Mouse (Mus musculus): Measurements from ENCODE around the gene Hdhd5. TPM values are rescaled to one million over a fixed set of nuclear protein-coding genes. Genes with fewer than 3 reads are reported as not detected.

Gene Hdhd5
- total RNA-seq, 2 experiments from 2014 or later, result 0.26 TPM; not detected in 1

DNA sequence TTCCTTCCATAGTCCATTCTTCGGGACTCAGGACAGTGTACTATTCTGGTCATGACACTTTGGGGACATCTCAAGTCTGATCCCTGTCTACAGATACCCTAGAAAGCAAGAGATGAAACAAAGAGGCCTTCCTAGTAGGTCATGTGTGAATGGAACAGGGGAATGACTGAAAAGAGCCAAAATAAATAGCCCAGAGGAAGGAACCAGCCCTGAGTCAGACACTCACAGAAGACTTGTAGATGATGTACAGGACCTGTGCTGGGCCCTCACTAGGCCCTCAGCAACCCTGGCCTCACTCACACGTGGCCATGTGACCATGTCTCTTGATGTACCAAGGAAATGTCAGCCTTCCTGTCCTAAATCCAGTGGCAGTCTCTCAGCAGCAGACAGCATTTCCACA is 41.7 kb downstream of the Hdhd5 start:
- ATAC-seq (replicated peaks; ENCODE audit: low FRiP score, poor library complexity, severe bottlenecking), result no peak

DNA sequence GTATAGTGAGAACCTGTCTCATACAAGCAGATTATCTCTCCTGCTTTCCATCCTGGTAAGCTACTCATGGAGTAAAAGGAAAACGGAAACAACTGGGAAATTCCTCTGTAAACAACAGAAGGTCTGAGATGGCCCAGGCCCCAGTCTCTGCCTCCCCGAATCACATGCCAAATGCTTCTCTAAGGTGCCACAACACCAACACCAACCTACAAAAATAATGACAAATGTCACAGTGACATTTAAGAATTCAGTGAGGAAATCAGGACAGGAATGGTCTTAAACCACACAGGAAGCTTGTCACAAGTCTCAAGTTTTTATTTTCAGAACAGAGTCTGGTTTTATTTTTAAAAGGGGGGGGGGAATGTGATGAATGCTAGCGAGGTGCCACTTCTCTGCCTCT is 42.5 kb downstream of the Hdhd5 start:
- no peak for ATAC-seq (replicated peaks; ENCODE audit: low FRiP score, poor library complexity, severe bottlenecking)

DNA sequence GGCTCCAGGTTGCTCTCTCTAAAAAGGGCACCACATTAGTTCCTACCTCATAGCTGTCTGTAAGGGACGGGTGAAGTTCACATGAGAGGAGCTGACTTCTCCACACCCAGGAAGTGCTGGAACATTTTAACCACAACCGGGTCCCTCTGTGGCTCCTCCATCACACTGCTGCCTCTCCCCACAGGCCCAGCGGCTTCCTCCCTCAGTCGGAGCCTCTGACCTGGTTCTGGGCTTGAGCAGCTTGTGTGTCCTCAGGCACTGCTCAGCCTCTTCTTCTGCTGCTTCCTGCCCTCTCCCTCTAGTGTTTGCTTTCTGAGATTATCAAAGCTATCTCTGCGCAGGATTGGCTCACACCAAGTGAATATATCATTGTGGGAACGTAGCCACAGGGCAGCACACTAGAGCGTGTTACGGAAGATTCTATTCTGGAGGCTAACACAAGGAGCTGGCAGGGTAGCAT is 45.0 kb downstream of the Hdhd5 start:
- ATAC-seq (replicated peaks; ENCODE audit: low FRiP score, poor library complexity, severe bottlenecking), result peak; percentile 20; the same call in 1 of the 2 replicates

DNA sequence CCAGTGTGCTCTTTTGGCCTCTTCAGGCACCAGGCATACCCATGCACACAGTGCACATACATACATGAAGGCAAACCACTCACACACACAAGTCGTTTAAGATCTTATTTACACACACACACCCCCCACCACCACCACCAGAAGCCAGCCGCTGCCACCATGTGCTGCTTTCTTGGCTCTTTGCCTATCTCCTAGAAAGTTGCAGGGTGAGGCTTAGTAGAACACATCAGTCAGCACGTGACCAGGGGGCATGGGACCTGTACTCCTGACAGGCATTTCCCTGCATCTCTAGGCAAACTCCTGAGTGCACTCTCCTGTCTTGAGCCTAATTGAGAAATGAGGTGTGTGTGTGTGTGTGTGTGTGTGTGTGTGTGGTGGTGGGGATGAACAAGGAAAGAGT is 46.1 kb downstream of the Hdhd5 start:
- peak; percentile 78 for ATAC-seq (replicated peaks; ENCODE audit: low FRiP score, poor library complexity, severe bottlenecking)

DNA sequence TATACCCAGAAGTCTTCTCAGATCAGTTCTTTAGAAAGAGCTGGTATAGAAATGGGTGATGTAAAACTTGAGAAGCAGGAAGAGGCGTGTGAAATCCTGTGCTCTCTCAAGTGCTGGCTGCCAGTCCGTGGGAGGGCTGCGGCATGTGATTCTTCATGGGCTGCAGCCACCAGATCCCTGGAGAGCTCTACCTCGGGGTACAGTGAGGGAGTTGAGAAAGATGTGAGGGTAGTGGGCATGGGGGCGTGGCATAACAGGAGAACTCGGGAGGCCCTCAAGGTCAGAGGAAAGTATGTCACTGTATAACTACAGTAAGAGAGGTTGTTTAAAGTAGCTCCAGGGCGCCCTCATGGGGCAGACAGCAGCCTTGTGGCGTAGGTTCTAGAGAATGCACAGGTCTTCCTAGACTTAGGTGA is 47.9 kb downstream of the Hdhd5 start:
- ATAC-seq (replicated peaks; ENCODE audit: low FRiP score, poor library complexity, severe bottlenecking), result no peak

DNA sequence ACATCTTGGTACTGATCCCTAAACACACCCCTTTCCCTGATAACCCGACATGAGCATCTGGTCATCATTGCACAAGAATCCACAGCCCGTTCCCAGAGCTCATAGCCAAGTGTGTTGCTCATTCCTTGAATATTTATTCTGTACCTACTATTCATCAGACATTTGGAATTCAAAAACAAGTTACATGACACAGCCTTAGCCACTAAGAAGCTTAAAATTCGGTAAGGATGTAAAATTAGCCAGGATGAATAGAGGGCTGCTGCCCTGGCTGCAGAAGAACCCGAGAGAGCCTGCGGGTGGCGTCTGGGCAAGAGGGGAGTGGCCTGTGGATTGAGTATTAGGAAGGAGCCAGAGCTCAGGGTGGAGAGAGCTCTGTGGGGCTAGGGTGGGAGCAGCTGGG is 48.4 kb downstream of the Hdhd5 start:
- no peak for ATAC-seq (replicated peaks; ENCODE audit: low FRiP score, poor library complexity, severe bottlenecking)

DNA sequence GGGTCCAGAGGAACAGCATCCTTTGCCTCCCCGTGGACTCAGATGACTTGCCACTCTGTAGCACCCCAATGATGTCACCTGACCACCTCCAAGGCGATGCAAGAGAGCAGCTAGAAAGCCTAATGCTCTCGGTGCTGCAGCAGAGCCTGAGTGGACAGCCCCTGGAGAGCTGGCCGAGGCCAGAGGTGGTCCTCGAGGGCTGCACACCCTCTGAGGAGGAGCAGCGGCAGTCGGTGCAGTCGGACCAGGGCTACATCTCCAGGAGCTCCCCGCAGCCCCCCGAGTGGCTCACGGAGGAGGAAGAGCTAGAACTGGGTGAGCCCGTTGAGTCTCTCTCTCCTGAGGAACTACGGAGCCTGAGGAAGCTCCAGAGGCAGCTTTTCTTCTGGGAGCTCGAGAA is 49.1 kb downstream of the Hdhd5 start:
- ATAC-seq (replicated peaks; ENCODE audit: low FRiP score, poor library complexity, severe bottlenecking), result no peak

DNA sequence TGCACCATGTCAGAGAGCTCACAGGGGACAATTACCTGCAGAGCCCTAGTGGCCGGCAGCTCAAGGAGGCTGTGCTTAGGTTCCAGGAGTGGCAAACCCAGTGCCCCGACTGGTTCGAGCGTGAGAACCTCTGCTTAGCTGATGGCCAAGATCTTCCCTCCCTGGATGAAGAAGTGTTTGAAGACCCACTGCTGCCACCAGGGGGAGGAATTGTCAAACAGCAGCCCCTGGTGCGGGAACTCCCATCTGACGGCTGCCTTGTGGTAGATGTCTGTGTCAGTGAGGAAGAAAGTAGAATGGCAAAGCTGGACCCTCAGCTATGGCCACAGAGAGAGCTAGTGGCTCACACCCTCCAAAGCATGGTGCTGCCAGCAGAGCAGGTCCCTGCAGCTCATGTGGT is 49.6 kb downstream of the Hdhd5 start:
- ATAC-seq (replicated peaks; ENCODE audit: low FRiP score, poor library complexity, severe bottlenecking), result no peak

DNA sequence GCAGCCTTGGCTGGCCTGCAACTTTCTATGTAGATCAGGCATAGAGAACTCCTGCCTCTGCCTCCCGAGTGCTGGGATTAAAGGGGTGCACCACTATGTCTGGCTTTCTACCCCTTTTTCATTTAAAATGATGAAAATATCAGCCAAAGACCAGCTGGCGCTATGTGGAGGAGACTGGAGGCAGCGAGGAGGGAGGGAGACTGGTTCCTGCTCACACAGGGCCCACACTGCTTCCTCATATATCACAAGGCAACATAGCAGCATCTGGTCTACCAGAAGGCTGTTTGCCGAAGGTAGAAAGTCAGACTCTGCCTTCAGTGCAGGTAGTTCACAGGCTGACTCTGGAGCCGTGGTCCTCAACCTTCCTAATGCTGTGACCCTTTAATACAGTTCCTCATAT is 50.8 kb downstream of the Hdhd5 start:
- no peak for ATAC-seq (replicated peaks; ENCODE audit: low FRiP score, poor library complexity, severe bottlenecking)

DNA sequence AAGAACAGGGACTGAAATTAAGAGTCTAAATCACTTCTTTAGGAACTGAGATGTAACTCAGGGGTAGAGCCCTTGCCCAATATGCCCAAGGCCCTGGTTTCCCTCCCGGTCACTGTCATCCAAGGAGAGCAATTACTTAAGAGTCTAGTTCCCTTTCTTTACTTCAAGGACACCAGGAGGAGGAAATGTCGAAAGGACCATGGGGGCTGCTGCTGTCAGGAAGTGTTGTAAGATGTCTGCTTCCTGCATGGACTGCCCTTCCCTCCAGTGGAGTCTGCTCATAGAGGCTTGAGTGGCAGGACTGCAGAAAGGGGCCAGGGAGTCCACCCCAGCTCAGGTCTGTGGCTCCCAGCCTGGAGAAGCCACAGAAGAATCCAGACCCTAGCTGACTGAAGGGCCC is 51.8 kb downstream of the Hdhd5 start:
- ATAC-seq (replicated peaks; ENCODE audit: low FRiP score, poor library complexity, severe bottlenecking), result no peak

DNA sequence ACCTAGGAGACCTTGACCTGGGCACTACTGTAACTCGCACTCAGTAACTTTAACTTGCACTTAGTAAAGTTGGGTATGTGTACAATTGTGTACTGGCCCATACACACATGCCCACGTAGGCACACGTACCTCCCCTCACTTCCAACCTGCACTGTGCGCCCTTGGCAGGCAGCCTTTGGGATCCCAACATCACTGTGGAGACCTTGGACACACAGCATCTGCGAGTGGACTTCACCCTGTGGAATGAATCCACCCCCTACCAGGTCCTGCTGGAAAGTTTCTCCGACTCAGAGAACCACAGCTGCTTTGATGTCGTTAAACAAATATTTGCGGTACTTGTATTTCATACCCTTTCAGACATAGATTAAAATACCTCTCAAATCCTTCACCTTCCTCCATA is 55.8 kb downstream of the Hdhd5 start:
- ATAC-seq (replicated peaks; ENCODE audit: low FRiP score, poor library complexity, severe bottlenecking), result no peak

DNA sequence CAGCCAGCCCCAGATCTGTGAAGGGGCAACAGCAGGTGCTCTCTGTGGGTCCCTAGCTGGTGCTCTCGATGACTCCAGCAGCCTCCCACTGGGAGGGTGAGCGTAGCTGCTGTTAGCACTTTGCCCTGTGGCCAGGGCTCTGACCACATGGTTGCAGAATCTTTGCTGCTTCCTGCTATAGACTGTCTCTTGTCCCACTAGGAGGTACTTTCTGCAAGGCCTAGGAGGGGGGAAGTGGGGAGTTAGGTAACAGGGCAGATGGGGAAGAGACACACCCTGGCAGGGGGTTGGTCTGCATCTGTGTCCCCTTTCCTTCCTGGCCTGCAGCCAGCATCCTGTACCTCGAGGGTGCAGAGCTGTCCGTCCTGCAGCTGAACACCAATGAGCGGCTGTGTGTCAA is 57.7 kb downstream of the Hdhd5 start:
- no peak for ATAC-seq (replicated peaks; ENCODE audit: low FRiP score, poor library complexity, severe bottlenecking)

DNA sequence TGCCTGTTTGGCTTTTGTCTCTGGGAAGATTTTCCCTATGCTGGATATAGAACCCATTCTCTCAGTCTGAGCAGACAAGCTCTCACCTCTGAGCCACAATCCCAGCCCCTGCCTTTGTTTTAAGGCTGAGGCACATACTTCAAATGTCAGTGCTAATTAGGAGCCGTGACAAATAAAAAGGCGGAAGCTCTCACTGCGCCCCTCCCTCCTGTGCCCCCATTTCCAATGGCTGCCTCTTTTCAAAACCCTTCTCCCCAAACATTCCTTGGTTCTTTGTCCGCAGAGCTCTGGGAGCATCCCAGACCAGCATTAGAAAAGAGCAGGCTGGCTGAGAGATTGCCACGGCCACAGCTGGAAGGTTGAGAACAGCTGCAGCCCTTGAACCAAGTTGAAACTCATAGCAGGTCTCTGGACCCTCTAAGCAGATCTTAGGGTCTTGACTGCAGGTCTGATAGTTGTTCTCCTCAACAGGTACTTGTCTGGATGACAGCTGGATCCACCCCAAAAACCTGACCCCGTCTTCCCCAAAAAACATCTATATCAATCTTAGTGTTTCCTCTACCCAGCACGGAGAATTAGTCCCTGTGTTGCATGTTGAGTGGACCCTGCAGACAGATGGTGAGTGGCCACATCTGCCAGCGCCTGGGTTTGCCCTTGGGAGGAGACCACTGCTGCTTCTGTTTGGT is 58.5 kb downstream of the Hdhd5 start:
- ATAC-seq (replicated peaks; ENCODE audit: low FRiP score, poor library complexity, severe bottlenecking), result no peak

DNA sequence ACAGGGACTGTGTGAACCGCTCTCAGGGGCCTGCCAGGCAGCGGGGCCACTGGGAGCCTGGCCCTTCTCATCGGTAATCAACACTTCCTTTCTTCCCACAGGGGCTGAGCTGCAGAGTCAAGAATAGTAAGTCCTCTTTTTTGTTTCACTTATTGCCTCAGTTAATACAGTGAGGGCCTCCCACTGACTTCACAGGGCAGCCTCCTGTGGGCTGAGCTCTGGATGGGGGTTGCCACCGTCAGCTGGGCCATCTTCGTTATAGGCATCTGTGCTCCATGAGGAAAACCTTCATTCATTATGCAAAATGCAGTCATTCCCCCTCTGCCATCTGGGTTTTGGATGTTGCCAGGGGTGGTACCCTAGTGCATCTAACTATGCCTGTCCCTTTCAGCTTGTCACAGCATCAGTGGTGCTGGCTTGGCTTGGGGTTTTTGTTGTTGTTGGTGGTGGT is 59.1 kb downstream of the Hdhd5 start:
- no peak for ATAC-seq (replicated peaks; ENCODE audit: low FRiP score, poor library complexity, severe bottlenecking)

DNA sequence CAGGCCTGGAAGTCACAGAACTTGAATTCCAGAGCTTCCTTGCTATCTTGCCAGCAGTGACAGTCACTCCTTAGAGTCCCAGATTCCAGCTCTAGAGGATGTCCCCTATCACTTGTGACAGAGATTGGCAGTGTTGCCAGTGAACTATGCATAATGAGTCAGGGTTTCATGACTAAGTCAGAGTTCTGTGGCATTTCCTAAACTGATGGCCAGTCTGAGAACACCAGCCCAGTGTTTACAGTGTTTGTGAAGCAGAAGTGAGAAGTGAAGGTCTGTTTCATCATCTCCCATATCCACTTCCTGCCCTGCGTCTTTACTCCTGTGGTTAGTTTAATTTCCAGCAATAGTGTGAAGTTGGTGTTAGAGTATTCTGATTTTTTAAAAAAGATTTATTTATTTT is 60.5 kb downstream of the Hdhd5 start:
- ATAC-seq (replicated peaks; ENCODE audit: low FRiP score, poor library complexity, severe bottlenecking), result no peak

DNA sequence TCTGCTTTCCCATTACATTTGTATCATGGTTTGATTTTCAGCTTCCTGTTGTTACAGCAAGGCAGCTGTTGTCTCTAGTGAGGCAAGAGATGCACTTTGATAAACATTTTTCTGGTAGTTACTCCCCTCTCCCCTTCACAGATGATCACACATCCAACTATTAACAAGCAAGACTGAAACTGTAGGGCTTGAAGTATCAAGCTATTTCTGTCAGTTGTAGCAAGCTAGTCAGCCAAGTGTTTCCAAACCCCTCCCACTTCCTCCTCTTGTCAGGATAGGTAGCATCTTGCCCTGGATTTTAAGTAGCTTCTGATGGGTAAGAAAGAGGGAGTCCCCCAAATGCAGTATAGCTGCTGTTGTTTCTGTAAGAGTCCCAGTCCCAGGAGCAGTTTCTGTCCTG is 61.3 kb downstream of the Hdhd5 start:
- ATAC-seq (replicated peaks; ENCODE audit: low FRiP score, poor library complexity, severe bottlenecking), result no peak

DNA sequence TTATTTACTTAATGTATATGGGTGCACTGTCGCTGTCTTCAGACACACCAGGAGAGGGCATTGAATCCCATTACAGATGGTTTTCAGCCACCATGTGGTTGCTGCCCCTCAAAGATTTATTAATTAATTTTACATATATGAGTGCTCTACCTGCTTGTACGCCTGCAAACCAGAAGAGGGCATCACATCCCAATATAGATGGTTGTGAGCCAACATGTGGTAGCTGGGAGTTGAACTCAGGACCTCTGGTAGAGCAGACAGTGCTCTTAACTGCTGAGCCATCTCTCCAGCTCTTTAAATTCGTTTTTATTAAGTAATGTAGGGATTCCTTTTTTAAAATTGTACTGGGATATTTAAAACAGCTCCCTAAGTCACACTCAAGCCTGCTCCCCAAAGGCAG is 61.9 kb downstream of the Hdhd5 start:
- no peak for ATAC-seq (replicated peaks; ENCODE audit: low FRiP score, poor library complexity, severe bottlenecking)

DNA sequence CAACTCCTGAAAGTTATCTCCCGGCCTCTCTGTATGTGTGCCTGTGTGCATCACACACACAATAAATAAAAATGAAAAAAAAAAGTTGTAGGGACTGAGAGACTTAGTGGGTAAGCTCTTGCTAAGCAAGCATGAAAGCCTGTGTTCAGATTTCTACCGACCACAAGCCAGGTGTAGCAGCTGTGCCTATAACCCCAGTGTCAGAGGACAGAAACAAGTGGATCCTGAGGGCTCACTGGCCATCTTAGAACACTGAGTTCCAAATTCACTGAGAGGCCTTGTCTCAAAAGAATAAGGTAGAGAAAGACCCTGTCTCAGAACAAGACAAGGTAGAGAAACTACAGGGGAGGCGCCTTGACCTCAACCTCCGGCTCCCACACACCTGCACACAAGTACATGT is 62.9 kb downstream of the Hdhd5 start:
- ATAC-seq (replicated peaks; ENCODE audit: low FRiP score, poor library complexity, severe bottlenecking), result no peak

DNA sequence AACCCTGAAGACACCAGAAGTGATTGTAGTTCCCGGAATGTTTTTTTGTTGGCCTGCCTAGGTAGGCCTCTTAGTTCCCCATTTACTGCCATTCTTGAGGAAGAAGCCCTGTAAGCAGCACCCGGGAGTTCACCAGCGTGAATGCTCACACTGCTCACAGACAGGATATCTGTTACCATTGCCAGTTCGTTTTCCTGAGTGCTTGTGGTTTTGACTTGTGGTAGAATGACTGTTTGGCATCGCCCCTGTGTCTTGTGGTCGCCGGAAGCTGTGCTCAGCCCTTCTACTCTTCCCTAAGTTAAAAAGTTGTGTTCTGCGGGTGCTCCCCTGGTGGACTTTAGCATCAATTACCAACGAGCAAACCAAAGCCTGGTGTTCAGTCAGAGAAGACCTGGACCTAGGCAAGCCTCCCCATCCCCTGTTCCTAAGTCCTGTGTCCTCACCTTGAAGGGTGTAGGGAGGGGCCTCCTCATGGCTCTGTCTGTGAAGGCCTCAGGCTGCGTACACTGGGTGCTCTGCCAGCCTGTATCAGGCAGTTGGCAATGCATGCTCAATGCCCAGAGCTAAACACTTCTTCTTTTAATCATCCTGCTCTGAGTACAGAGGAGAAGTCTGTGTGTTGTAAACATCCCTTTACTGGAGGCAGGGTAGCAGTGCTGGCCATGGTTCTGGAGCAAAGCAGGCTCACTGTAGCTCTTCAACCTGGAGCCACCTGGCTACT is 64.3 kb downstream of the Hdhd5 start:
- ATAC-seq (replicated peaks; ENCODE audit: low FRiP score, poor library complexity, severe bottlenecking), result no peak

DNA sequence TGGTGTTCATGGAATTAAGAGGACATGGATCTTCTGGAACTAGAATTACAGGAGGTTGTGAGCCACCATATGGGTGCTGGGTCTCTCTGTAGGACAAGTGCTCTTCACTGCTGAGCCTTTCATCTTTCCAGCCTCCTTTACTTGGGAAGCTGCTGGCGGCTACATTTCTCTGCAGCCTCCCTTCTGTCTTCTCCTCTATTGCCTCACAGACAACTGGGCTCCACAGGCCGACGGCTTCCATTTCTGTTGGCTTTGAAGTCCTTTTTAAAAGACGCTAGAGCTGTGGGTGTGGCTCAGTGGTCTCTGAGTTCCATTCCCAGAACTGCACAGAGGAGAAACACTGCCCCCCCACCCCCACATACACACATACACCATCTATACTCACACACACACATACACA is 65.7 kb downstream of the Hdhd5 start:
- ATAC-seq (replicated peaks; ENCODE audit: low FRiP score, poor library complexity, severe bottlenecking), result no peak

DNA sequence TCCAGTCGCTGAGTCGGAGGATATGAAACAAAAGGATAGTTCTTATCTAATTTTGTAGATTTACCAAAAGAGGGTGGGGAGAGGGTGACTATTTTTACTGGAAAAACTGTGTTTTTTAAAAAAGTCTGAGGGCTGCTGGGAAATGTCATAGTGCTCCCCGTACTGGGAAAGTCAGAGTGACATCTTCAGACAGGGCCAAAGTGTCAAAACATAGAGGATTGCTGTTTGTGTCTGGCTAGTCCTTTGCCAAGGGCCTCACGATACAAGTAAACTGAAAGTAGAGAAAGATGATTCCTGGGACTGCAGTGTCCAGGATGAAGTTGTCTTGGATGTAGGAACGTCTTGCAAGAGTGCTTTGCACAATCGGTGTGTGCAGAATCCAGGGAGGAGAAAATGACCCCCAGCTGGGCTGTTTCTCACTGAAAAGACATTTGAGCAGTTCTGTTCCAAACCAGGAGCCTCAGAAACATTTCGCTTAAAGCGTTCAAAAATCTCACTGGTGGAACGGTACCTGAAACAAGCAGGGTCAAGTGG is 66.6 kb downstream of the Hdhd5 start:
- ATAC-seq (replicated peaks; ENCODE audit: low FRiP score, poor library complexity, severe bottlenecking), result no peak

Data from erythroblast, adult 5-6 weeks (primary cell).